Mouse (Mus musculus): Measurements from ENCODE around the gene Acsl6. TPM values are rescaled to one million over a fixed set of nuclear protein-coding genes. Genes with fewer than 3 reads are reported as not detected.
"Not testable (repeated sequence)": the region's sequence is repeated elsewhere in the genome, so short reads cannot be mapped to it uniquely, and the experiment has no call there.

The Acsl6 gene
- polyA plus RNA-seq, 1 experiment from 2014 or later: 27.6 TPM

DNA sequence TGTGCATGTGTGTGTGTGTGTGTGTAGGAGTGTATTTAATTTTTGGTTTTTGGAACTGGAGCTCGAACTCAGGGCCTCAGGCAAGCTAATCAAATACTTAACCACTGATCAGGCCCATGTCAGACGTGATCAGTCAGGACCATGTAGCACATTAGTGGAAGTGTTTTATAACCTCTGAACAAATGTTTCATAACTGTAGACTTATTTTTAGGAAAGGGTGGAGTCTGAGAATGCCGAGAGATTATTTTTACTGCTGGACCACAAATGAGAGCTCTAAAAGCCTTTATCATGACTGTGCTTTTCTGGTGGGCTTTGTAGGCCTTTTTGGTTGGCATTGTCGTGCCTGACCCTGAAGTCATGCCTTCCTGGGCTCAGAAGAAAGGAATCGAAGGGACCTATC lies 48.1 kb downstream of the Acsl6 start:
- H3K9ac ChIP-seq (replicated peaks): no peak overlapping the region
- no peak overlapping the region for H3K27ac ChIP-seq (replicated peaks)
- ATAC-seq (ENCODE audit: low FRiP score, low read depth): no peak
- H3K4me2 ChIP-seq (replicated peaks): no peak overlapping the region
- H3K4me3 ChIP-seq: no peak overlapping the region
- no peaks in the 10 kb centered on the region for H3K9me3 ChIP-seq
- WGBS: 56% methylated on average over 5 of the region's 5 CpGs
- peaks cover 10% of the 10 kb centered on the region; the same call in 1 of the 2 replicates for H3K36me3 ChIP-seq
- peaks cover 22% of the 10 kb centered on the region for H3K4me1 ChIP-seq
- no peaks in the 10 kb centered on the region for H3K27me3 ChIP-seq

DNA sequence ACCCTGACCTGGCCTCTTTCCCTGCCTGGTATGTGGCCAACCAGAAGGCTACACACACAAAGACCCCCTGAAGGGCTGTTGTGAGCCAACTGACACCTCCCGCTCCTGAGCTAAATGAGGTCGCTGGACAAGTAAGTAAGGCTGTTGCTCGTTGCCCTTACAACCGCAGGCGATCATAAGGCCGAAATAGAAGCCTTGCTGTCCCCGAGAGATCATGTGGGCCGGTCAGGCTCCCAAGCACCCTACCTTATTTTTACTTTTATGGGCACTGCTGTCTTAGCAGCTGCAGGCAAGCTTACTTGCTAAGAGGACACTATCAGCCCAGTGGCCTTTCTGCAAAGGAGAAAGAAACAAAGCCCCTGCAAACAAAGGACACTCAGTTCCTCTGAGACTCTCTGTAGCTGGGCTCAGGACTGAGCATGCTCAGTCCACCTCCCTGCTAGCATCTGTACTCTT lies 49.6 kb downstream of the Acsl6 start:
- H3K4me3 ChIP-seq: no peak overlapping the region
- no peak overlapping the region; the same call in 1 of the 2 replicates for H3K9ac ChIP-seq (replicated peaks)

DNA sequence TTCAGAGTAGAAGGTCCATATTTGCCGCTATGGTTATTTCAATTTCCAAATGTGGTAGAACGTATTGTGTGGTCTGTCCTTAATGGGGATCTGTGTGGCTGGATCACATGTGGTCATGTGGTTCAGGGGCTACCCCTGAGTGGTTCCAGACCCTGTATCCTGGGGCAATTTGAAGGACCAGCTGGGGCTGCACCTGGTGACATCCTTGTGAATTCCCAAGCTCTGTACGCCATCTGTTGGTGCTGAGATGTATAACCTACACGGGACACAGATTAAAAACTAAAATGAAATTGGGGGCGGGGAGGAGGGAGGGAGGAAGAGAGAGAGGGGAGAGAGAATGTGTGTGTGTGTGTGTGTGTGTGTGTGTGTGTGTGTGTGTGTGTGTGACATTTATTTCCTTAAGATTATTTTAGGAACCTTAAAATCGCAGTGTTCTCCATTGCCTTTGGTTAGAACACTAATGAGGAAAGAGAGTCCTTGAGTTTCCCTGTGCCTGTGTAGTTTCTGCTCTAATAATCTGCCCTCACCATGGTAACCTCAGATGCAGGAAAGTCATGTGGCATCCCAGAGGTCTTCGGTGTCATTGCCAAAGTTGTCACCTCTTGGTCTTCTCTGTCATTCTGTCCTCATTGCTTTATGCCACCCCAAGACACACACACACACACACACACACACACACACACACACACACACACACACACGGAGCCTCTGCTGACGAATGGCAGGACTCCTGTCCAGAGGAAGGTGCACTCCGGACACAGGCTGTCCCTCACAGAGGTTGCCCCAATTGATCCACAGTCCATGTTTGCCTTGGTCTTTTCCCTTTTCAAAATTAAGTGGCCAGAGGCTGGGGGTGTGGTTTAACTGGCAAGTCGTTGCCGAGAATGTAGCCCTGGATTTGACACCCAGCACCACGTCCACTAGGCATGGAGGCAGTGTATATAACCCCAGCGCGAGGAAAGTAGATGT lies 51.3 kb downstream of the Acsl6 start:
- H3K4me3 ChIP-seq: no peak overlapping the region
- H3K36me3 ChIP-seq: 0 out of 2 replicates have a peak, but pooled peaks cover 20% of the 10 kb centered on the region
- no peaks in the 10 kb centered on the region for H3K9me3 ChIP-seq
- peaks cover 22% of the 10 kb centered on the region for H3K4me1 ChIP-seq
- H3K4me2 ChIP-seq (replicated peaks): no peak overlapping the region
- ATAC-seq (ENCODE audit: low FRiP score, low read depth): peak; percentile 70
- H3K9ac ChIP-seq (replicated peaks): no peak overlapping the region
- no peaks in the 10 kb centered on the region for H3K27me3 ChIP-seq
- 0 out of 2 replicates have a peak overlapping the region, but pooled peaks have one; percentile 32 for H3K27ac ChIP-seq (replicated peaks)
- WGBS: 46% methylated on average over 15 of the region's 15 CpGs

More for the DNA sequence above, 49.6 kb downstream of the Acsl6 start:
- H3K4me2 ChIP-seq (replicated peaks): peak overlapping the region; percentile 39
- no peaks in the 10 kb centered on the region for H3K27me3 ChIP-seq
- WGBS: 9% methylated on average over 8 of the region's 8 CpGs
- no peaks in the 10 kb centered on the region for H3K9me3 ChIP-seq
- H3K27ac ChIP-seq (replicated peaks): peak overlapping the region; percentile 88
- ATAC-seq (ENCODE audit: low FRiP score, low read depth): peak; percentile 84
- peaks cover 22% of the 10 kb centered on the region for H3K4me1 ChIP-seq
- 0 out of 2 replicates have a peak, but pooled peaks cover 8% of the 10 kb centered on the region for H3K36me3 ChIP-seq

DNA sequence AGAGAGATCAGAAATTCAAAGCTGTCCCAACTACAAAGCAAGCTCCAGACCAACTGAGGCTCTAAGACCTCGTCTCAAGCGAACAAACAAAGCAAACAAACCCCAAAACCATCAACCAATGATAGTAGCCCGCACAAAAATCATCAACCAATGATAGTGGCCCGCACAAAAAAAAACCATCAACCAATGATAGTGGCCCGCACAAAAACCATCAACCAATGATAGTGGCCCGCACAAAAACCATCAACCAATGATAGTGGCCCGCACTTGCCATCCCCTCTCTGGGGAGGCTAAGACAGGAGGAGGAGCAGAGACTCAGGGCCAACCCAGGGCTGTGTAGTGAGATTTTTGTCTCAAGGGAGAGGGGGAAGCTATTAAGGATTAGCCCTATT lies 52.0 kb downstream of the Acsl6 start:
- Histone ChIP-seq H3K4me2 (replicated peaks) (no peak overlapping the region), H3K36me3 (peaks cover 21% of the 10 kb centered on the region; the same call in 1 of the 2 replicates), H3K9ac (replicated peaks) (no peak overlapping the region), H3K9me3 (no peaks in the 10 kb centered on the region), H3K4me3 (no peak overlapping the region), H3K27me3 (no peaks in the 10 kb centered on the region), H3K27ac (replicated peaks) (no peak overlapping the region), H3K4me1 (peaks cover 22% of the 10 kb centered on the region)
- no peak for ATAC-seq (ENCODE audit: low FRiP score, low read depth)
- WGBS: 73% methylated on average over 7 of the region's 7 CpGs

DNA sequence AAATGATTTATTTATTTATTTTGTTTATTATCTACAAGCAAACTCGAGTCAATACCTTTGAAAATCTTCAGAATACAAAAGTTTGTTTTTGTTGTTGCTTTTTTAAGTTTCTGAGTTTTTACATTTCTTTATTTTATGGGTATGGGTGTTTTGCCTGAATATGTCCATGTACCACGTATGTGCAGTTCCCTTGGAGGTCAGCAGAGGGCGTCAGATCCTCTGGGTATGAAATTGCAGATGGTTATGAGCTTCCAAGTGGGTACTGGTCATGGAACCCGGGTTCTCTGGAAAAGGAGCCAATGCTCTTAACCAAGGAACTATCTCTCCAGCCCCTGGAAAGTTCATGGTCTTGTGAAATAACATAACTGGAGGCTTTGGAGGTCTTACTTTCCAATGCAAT lies 53.1 kb downstream of the Acsl6 start:
- no peak for ATAC-seq (ENCODE audit: low FRiP score, low read depth)
- H3K4me3 ChIP-seq: no peak overlapping the region
- H3K4me1 ChIP-seq: peaks cover 22% of the 10 kb centered on the region
- no peak overlapping the region for H3K27ac ChIP-seq (replicated peaks)
- no peaks in the 10 kb centered on the region for H3K27me3 ChIP-seq
- no peak overlapping the region for H3K9ac ChIP-seq (replicated peaks)
- H3K36me3 ChIP-seq: peaks cover 26% of the 10 kb centered on the region; the same call in 1 of the 2 replicates
- WGBS: 63% methylated on average over 4 of the region's 4 CpGs
- H3K4me2 ChIP-seq (replicated peaks): no peak overlapping the region
- H3K9me3 ChIP-seq: no peaks in the 10 kb centered on the region

DNA sequence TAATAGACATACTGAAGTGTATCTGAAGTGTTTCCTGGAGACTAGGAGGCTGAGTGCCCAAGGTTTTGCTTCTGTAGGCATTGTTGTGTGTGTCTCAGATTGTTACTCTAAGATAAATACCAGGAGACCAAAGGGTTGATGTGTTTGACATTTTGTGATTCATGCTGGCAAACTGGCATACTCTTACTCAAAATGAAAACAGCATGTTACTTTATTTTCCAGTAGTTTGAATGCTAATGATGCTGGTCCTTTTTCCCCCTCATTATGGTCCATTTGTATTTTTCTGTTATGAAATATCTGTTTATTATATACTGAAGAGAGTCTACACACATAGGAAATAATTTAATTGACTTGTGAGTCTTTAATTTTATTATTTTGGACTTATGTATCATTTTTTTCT lies 69.0 kb downstream of the Acsl6 start:
- no peak overlapping the region for H3K4me3 ChIP-seq
- no peaks in the 10 kb centered on the region for H3K4me1 ChIP-seq
- H3K36me3 ChIP-seq: no peaks in the 10 kb centered on the region
- H3K9me3 ChIP-seq: no peaks in the 10 kb centered on the region
- no peak overlapping the region for H3K9ac ChIP-seq (replicated peaks)
- H3K4me2 ChIP-seq (replicated peaks): no peak overlapping the region
- no peak for ATAC-seq (ENCODE audit: low FRiP score, low read depth)
- H3K27ac ChIP-seq (replicated peaks): no peak overlapping the region
- H3K27me3 ChIP-seq: no peaks in the 10 kb centered on the region

DNA sequence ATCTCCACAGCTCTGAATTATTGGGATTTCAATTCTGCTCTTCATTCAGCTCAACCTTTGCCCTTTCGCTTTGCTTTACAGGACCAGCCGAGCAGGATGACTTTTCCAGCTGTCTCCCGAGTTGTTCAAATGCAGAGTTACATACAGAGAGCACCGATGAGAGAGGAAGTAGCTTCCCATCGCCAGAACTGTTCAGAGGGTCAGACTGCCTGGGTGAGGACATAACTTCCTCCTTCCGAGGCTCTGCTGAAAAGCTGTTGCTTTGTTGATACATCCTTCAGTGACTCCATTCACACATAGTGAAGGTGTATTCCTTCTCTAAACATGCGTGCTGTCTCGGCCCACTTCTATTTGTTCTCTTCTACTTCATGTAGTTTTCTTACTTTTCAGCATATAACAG lies 86.8 kb downstream of the Acsl6 start:
- 81% methylated on average over 8 of the region's 8 CpGs for WGBS

DNA sequence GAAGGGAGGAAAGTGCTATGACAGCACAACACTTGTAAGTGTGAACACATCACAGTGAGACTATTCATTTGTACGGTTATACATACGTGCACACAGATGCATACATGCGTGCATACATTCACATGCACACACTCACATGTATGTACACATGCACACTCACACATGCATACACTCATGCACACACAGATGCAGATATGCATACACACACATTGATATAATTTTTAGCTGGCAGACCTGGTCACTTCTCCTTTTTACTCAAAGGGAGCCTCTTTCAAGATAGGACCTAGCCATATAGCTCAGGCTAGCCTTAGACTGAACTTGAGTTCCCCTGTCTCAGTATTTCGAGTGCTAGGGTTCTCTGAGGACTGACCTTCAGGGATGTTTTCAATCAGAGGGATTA lies 87.7 kb downstream of the Acsl6 start:
- H3K4me2 ChIP-seq (replicated peaks): no peak overlapping the region
- H3K9ac ChIP-seq (replicated peaks): no peak overlapping the region
- no peaks in the 10 kb centered on the region for H3K27me3 ChIP-seq
- H3K27ac ChIP-seq (replicated peaks): no peak overlapping the region
- no peaks in the 10 kb centered on the region for H3K4me1 ChIP-seq
- 82% methylated on average over 4 of the region's 4 CpGs for WGBS
- no peak for ATAC-seq (ENCODE audit: low FRiP score, low read depth)
- no peaks in the 10 kb centered on the region for H3K9me3 ChIP-seq
- H3K36me3 ChIP-seq: no peaks in the 10 kb centered on the region
- H3K4me3 ChIP-seq: no peak overlapping the region

More for the DNA sequence above, 86.8 kb downstream of the Acsl6 start:
- Histone ChIP-seq H3K27ac (replicated peaks) (no peak overlapping the region), H3K4me1 (no peaks in the 10 kb centered on the region), H3K9me3 (no peaks in the 10 kb centered on the region), H3K4me2 (replicated peaks) (no peak overlapping the region), H3K36me3 (no peaks in the 10 kb centered on the region), H3K9ac (replicated peaks) (no peak overlapping the region), H3K27me3 (no peaks in the 10 kb centered on the region), H3K4me3 (no peak overlapping the region)
- ATAC-seq (ENCODE audit: low FRiP score, low read depth): no peak

DNA sequence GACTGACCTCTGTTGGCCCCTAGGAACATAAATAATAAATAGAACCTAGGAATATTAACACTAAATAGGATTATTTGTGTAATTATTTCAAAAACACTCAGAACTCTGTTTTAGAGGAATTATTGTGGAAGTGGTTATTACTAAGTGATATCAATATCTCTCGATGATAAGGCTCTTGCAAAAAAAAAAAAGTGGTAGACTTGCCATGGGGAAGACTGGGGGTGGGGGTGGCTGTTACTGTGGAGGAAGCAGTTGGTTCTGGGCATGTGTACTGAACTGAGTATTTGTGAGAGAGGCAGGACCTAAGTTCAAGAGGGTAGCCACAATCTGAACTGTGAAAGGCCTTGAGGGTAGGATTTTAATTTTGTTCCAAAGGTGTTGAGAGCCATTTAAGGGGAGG lies 93.1 kb downstream of the Acsl6 start:
- H3K4me1 ChIP-seq: no peaks in the 10 kb centered on the region
- no peaks in the 10 kb centered on the region for H3K9me3 ChIP-seq
- no peaks in the 10 kb centered on the region for H3K36me3 ChIP-seq
- no peak for ATAC-seq (ENCODE audit: low FRiP score, low read depth)
- no peak overlapping the region for H3K4me3 ChIP-seq
- H3K9ac ChIP-seq (replicated peaks): no peak overlapping the region
- H3K27me3 ChIP-seq: no peaks in the 10 kb centered on the region
- no peak overlapping the region for H3K4me2 ChIP-seq (replicated peaks)
- H3K27ac ChIP-seq (replicated peaks): no peak overlapping the region
- 91% methylated on average over 1 of the region's 1 CpGs for WGBS

DNA sequence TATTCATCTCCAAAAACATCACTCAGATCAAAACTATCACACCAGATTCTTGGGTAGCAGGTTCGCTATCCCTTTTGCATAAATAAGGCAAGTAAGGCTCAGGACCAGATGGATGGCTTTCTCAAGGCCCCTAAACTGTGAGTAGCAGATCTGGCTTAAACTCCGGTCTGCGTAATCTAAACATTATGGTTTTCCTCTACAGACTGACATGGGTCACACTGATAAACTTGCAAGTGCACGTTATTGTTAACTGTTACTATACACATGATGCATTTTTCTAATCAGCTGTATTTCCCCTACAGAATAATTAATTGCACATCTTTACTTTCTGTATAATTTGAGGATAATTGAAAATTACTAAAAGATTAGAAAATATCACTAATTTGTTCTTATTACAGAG lies 94.5 kb downstream of the Acsl6 start:
- Histone ChIP-seq H3K4me1 (no peaks in the 10 kb centered on the region), H3K27ac (replicated peaks) (no peak overlapping the region), H3K27me3 (no peaks in the 10 kb centered on the region), H3K9me3 (no peaks in the 10 kb centered on the region), H3K9ac (replicated peaks) (no peak overlapping the region), H3K4me3 (no peak overlapping the region), H3K36me3 (no peaks in the 10 kb centered on the region), H3K4me2 (replicated peaks) (no peak overlapping the region)
- no peak for ATAC-seq (ENCODE audit: low FRiP score, low read depth)
- WGBS: 91% methylated on average over 4 of the region's 4 CpGs

DNA sequence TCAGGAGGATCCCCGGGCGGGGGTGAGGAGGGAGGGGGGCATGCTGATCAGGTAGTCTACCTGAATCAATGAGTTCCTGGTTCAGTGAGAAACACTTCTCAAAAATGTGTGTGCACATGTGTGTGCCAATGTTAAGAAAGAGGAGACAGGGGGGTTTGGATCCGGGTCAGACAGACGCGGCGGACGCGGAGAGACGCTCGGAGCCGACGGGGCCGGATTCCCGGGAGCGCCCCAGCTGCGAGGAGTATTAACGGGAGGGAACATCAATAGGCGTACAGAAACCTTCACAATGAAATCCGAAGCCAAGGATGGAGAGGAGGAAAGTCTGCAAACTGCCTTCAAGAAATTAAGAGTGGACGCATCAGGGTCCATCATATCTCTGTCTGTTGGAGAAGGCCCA lies 97.2 kb downstream of the Acsl6 start:
- H3K4me1 ChIP-seq; H3K9me3 ChIP-seq; H3K27me3 ChIP-seq; ATAC-seq (ENCODE audit: low FRiP score, low read depth); H3K4me2 ChIP-seq (replicated peaks); H3K9ac ChIP-seq (replicated peaks); H3K36me3 ChIP-seq; H3K4me3 ChIP-seq; H3K27ac ChIP-seq (replicated peaks): not testable (repeated sequence)
- 95% methylated on average over 20 of the region's 20 CpGs for WGBS

DNA sequence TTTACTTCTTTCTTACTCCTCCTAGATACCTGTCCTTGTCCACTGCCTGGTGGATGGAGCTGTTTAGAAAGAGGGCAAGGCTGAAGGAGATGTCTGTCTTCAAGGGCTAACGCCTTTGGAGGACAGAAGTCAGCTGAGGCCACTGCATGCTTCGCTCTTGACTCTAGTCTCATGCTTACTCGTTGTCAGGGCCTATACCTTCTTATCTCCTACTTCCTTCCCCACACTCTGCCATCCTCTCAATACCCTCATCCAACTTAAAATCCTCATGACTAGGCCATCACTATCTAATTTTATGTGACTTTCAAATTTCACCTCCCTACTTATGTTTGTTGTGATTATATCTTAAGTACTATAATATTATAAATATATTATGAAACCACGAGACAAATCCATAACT lies 101.3 kb downstream of the Acsl6 start:
- Histone ChIP-seq H3K9me3 (no peaks in the 10 kb centered on the region), H3K9ac (replicated peaks) (no peak overlapping the region), H3K27ac (replicated peaks) (no peak overlapping the region), H3K4me3 (no peak overlapping the region), H3K27me3 (no peaks in the 10 kb centered on the region), H3K36me3 (no peaks in the 10 kb centered on the region), H3K4me1 (no peaks in the 10 kb centered on the region), H3K4me2 (replicated peaks) (no peak overlapping the region)
- WGBS: 84% methylated on average over 4 of the region's 4 CpGs
- no peak for ATAC-seq (ENCODE audit: low FRiP score, low read depth)

Data from midbrain, embryonic 12.5 days (tissue).